Mouse (Mus musculus): ENCODE data around the gene Prss46. TPM values are rescaled to one million over a fixed set of nuclear protein-coding genes. Genes with fewer than 3 reads are reported as not detected.
A peak's percentile ranks its signal among the peaks of the same experiment; 100 is the strongest.

Gene Prss46
- polyA plus RNA-seq, 1 experiment from 2014 or later, result not detected

- Histone ChIP-seq H3K4me1 (replicated peaks) (peaks cover 7% of the 10 kb centered on the region), H3K4me2 (no peak overlapping the region), H3K9ac (replicated peaks) (no peak overlapping the region), H3K4me3 (replicated peaks) (no peak overlapping the region), H3K36me3 (no peaks in the 10 kb centered on the region), H3K27ac (no peak overlapping the region), H3K27me3 (0 out of 2 replicates have a peak, but pooled peaks cover 11% of the 10 kb centered on the region), H3K9me3 (no peaks in the 10 kb centered on the region)
- 85% methylated on average over 5 of the region's 5 CpGs for WGBS
- no peak for ATAC-seq (ENCODE audit: insufficient number of reproducible peaks, insufficient read depth, low FRiP score, low TSS enrichment, low read depth)
Measured at GRCm38 (mm10) chr9:110833021-110833420, 11.3 kb upstream of the Prss46 start.

GRCm38 (mm10) chr9:110834411-110834810 lies 9.9 kb upstream of the Prss46 start, which contains the start of gene Prss45:
Gene Prss45 (plus strand): TSS chr9:110834588.
- H3K27me3 ChIP-seq, result no peaks in the 10 kb centered on the region
- WGBS, result 78% methylated on average over 19 of the region's 19 CpGs
- ATAC-seq (ENCODE audit: insufficient number of reproducible peaks, insufficient read depth, low FRiP score, low TSS enrichment, low read depth), result no peak
- H3K9me3 ChIP-seq, result no peaks in the 10 kb centered on the region
- H3K4me1 ChIP-seq (replicated peaks), result peaks cover 7% of the 10 kb centered on the region
- H3K36me3 ChIP-seq, result no peaks in the 10 kb centered on the region
- no peak within 1 kb of the TSS for H3K27ac ChIP-seq
- no peak within 1 kb of the TSS for H3K4me3 ChIP-seq (replicated peaks)
- H3K9ac ChIP-seq (replicated peaks), result no peak within 1 kb of the TSS
- H3K4me2 ChIP-seq, result peak within 1 kb of the TSS; percentile 11; the same call in 1 of the 2 replicates

- WGBS, result 35% methylated on average over 10 of the region's 10 CpGs
- H3K9me3 ChIP-seq, result no peaks in the 10 kb centered on the region
- peaks cover 7% of the 10 kb centered on the region for H3K4me1 ChIP-seq (replicated peaks)
- H3K27me3 ChIP-seq, result no peaks in the 10 kb centered on the region
- no peak overlapping the region for H3K27ac ChIP-seq
- H3K4me2 ChIP-seq, result peak overlapping the region; percentile 11; the same call in 1 of the 2 replicates
- H3K9ac ChIP-seq (replicated peaks), result no peak overlapping the region
- H3K36me3 ChIP-seq, result no peaks in the 10 kb centered on the region
- H3K4me3 ChIP-seq (replicated peaks), result no peak overlapping the region
- no peak for ATAC-seq (ENCODE audit: insufficient number of reproducible peaks, insufficient read depth, low FRiP score, low TSS enrichment, low read depth)
Measured at GRCm38 (mm10) chr9:110834961-110835360, 9.3 kb upstream of the Prss46 start.

- H3K36me3 ChIP-seq, result no peaks in the 10 kb centered on the region
- ATAC-seq (ENCODE audit: insufficient number of reproducible peaks, insufficient read depth, low FRiP score, low TSS enrichment, low read depth), result no peak
- no peaks in the 10 kb centered on the region for H3K9me3 ChIP-seq
- no peak overlapping the region for H3K4me3 ChIP-seq (replicated peaks)
- peaks cover 7% of the 10 kb centered on the region for H3K4me1 ChIP-seq (replicated peaks)
- no peak overlapping the region for H3K9ac ChIP-seq (replicated peaks)
- H3K4me2 ChIP-seq, result no peak overlapping the region
- H3K27ac ChIP-seq, result no peak overlapping the region
- 74% methylated on average over 2 of the region's 2 CpGs for WGBS
- H3K27me3 ChIP-seq, result no peaks in the 10 kb centered on the region
Measured at GRCm38 (mm10) chr9:110836112-110836511, 8.2 kb upstream of the Prss46 start.

- no peak for ATAC-seq (ENCODE audit: insufficient number of reproducible peaks, insufficient read depth, low FRiP score, low TSS enrichment, low read depth)
- Histone ChIP-seq H3K27ac (no peak overlapping the region), H3K9me3 (no peaks in the 10 kb centered on the region), H3K36me3 (no peaks in the 10 kb centered on the region), H3K4me2 (no peak overlapping the region), H3K4me1 (replicated peaks) (peaks cover 4% of the 10 kb centered on the region), H3K9ac (replicated peaks) (no peak overlapping the region), H3K4me3 (replicated peaks) (no peak overlapping the region), H3K27me3 (no peaks in the 10 kb centered on the region)
- WGBS, result 85% methylated on average over 6 of the region's 6 CpGs
Measured at GRCm38 (mm10) chr9:110840905-110841304, 3.4 kb upstream of the Prss46 start.

- 75% methylated on average over 2 of the region's 2 CpGs for WGBS
- ATAC-seq (ENCODE audit: insufficient number of reproducible peaks, insufficient read depth, low FRiP score, low TSS enrichment, low read depth), result no peak
Measured at GRCm38 (mm10) chr9:110841438-110841837, 2.9 kb upstream of the Prss46 start.

GRCm38 (mm10) chr9:110849162-110849561 lies 4.9 kb downstream of the Prss46 start:
- H3K9me3 ChIP-seq, result no peaks in the 10 kb centered on the region
- H3K9ac ChIP-seq (replicated peaks), result no peak overlapping the region
- no peak for ATAC-seq (ENCODE audit: insufficient number of reproducible peaks, insufficient read depth, low FRiP score, low TSS enrichment, low read depth)
- 84% methylated on average over 7 of the region's 7 CpGs for WGBS
- H3K4me1 ChIP-seq (replicated peaks), result no peaks in the 10 kb centered on the region
- no peaks in the 10 kb centered on the region for H3K36me3 ChIP-seq
- no peak overlapping the region for H3K4me2 ChIP-seq
- no peaks in the 10 kb centered on the region for H3K27me3 ChIP-seq
- H3K4me3 ChIP-seq (replicated peaks), result no peak overlapping the region
- no peak overlapping the region for H3K27ac ChIP-seq

More at GRCm38 (mm10) chr9:110841438-110841837, 2.9 kb upstream of the Prss46 start:
- Histone ChIP-seq H3K9me3 (no peaks in the 10 kb centered on the region), H3K9ac (replicated peaks) (no peak overlapping the region), H3K27me3 (no peaks in the 10 kb centered on the region), H3K36me3 (no peaks in the 10 kb centered on the region), H3K27ac (no peak overlapping the region), H3K4me2 (no peak overlapping the region), H3K4me3 (replicated peaks) (no peak overlapping the region), H3K4me1 (replicated peaks) (no peaks in the 10 kb centered on the region)

- Histone ChIP-seq H3K4me3 (replicated peaks) (no peak overlapping the region), H3K4me2 (no peak overlapping the region), H3K36me3 (no peaks in the 10 kb centered on the region), H3K4me1 (replicated peaks) (peaks cover 16% of the 10 kb centered on the region), H3K27me3 (peaks cover 25% of the 10 kb centered on the region), H3K27ac (no peak overlapping the region), H3K9ac (replicated peaks) (no peak overlapping the region), H3K9me3 (no peaks in the 10 kb centered on the region)
- 70% methylated on average over 7 of the region's 7 CpGs for WGBS
- no peak for ATAC-seq (ENCODE audit: insufficient number of reproducible peaks, insufficient read depth, low FRiP score, low TSS enrichment, low read depth)
Measured at GRCm38 (mm10) chr9:110855903-110856302, 11.6 kb downstream of the Prss46 start.

- Histone ChIP-seq H3K4me1 (replicated peaks) (peaks cover 16% of the 10 kb centered on the region), H3K4me3 (replicated peaks) (no peak overlapping the region), H3K9ac (replicated peaks) (no peak overlapping the region), H3K27me3 (peaks cover 25% of the 10 kb centered on the region), H3K36me3 (no peaks in the 10 kb centered on the region), H3K27ac (no peak overlapping the region), H3K4me2 (no peak overlapping the region), H3K9me3 (no peaks in the 10 kb centered on the region)
- 57% methylated on average over 4 of the region's 4 CpGs for WGBS
- ATAC-seq (ENCODE audit: insufficient number of reproducible peaks, insufficient read depth, low FRiP score, low TSS enrichment, low read depth), result no peak
Measured at GRCm38 (mm10) chr9:110856920-110857319, 12.6 kb downstream of the Prss46 start.

- WGBS, result 8% methylated on average over 50 of the region's 50 CpGs
- no peaks in the 10 kb centered on the region for H3K36me3 ChIP-seq
- H3K4me1 ChIP-seq (replicated peaks), result peaks cover 16% of the 10 kb centered on the region
- H3K9me3 ChIP-seq, result no peaks in the 10 kb centered on the region
- ATAC-seq (ENCODE audit: insufficient number of reproducible peaks, insufficient read depth, low FRiP score, low TSS enrichment, low read depth), result no peak
- peak within 1 kb of the TSS; percentile 37 for H3K4me3 ChIP-seq (replicated peaks)
- no peak within 1 kb of the TSS for H3K27ac ChIP-seq
- H3K27me3 ChIP-seq, result peaks cover 25% of the 10 kb centered on the region
- peak within 1 kb of the TSS; percentile 59 for H3K4me2 ChIP-seq
- peak within 1 kb of the TSS; percentile 45 for H3K9ac ChIP-seq (replicated peaks)
Measured at GRCm38 (mm10) chr9:110857781-110858472, 13.6 kb downstream of the Prss46 start, which contains the start of gene Prss50. Gene Prss50 (plus strand): TSS chr9:110857967.

- H3K27ac ChIP-seq, result no peak overlapping the region
- no peak for ATAC-seq (ENCODE audit: insufficient number of reproducible peaks, insufficient read depth, low FRiP score, low TSS enrichment, low read depth)
- no peak overlapping the region for H3K4me3 ChIP-seq (replicated peaks)
- H3K4me1 ChIP-seq (replicated peaks), result peaks cover 16% of the 10 kb centered on the region
- H3K9me3 ChIP-seq, result no peaks in the 10 kb centered on the region
- peaks cover 25% of the 10 kb centered on the region for H3K27me3 ChIP-seq
- peak overlapping the region; percentile 59; the same call in 1 of the 2 replicates for H3K4me2 ChIP-seq
- H3K9ac ChIP-seq (replicated peaks), result no peak overlapping the region
- H3K36me3 ChIP-seq, result no peaks in the 10 kb centered on the region
- WGBS, result 13% methylated on average over 5 of the region's 5 CpGs
Measured at GRCm38 (mm10) chr9:110858523-110858922, 14.2 kb downstream of the Prss46 start.

All from limb, embryonic 12.5 days (tissue).